Mouse (Mus musculus): ENCODE data around the gene Rhox3f.
"Not testable (repeated sequence)": the region's sequence is repeated elsewhere in the genome, so short reads cannot be mapped to it uniquely, and the experiment has no call there.

Gene Rhox3f

GRCm38 (mm10) chrX:37580692-37581091 is at the start of gene Rhox3f:
Gene Rhox3f, plus strand, starts transcription at chrX:37580992.
- H3K4me1 ChIP-seq (replicated peaks; ENCODE audit: low read depth, low read length); H3K9me3 ChIP-seq (ENCODE audit: low read length); H3K36me3 ChIP-seq (ENCODE audit: insufficient read depth, low read length); H3K4me3 ChIP-seq (replicated peaks; ENCODE audit: low read length); H3K27me3 ChIP-seq (ENCODE audit: insufficient read depth, low read length): not testable (repeated sequence)

GRCm38 (mm10) chrX:37541719-37542118 is 39.1 kb upstream of the Rhox3f start, which contains the start of gene Rhox3e:
Gene Rhox3e, plus strand, starts transcription at chrX:37542019.
- not testable (repeated sequence) for H3K4me1 ChIP-seq (replicated peaks; ENCODE audit: low read depth, low read length); H3K27me3 ChIP-seq (ENCODE audit: insufficient read depth, low read length); H3K4me3 ChIP-seq (replicated peaks; ENCODE audit: low read length)

GRCm38 (mm10) chrX:37557112-37557511 is 23.7 kb upstream of the Rhox3f start, which contains the start of gene Rhox4e:
Gene Rhox4e, plus strand, starts transcription at chrX:37557412.
- H3K4me3 ChIP-seq (replicated peaks; ENCODE audit: low read length); H3K36me3 ChIP-seq (ENCODE audit: insufficient read depth, low read length); H3K4me1 ChIP-seq (replicated peaks; ENCODE audit: low read depth, low read length); H3K27me3 ChIP-seq (ENCODE audit: insufficient read depth, low read length); H3K9me3 ChIP-seq (ENCODE audit: low read length): not testable (repeated sequence)

More at GRCm38 (mm10) chrX:37541719-37542118, 39.1 kb upstream of the Rhox3f start, which contains the start of gene Rhox3e:
- not testable (repeated sequence) for H3K9me3 ChIP-seq (ENCODE audit: low read length); H3K36me3 ChIP-seq (ENCODE audit: insufficient read depth, low read length)

GRCm38 (mm10) chrX:37571105-37571504 is 9.7 kb upstream of the Rhox3f start, which contains the start of gene Rhox2f:
Gene Rhox2f, plus strand, starts transcription at chrX:37571405.
- not testable (repeated sequence) for H3K27me3 ChIP-seq (ENCODE audit: insufficient read depth, low read length); H3K36me3 ChIP-seq (ENCODE audit: insufficient read depth, low read length); H3K4me1 ChIP-seq (replicated peaks; ENCODE audit: low read depth, low read length); H3K9me3 ChIP-seq (ENCODE audit: low read length); H3K4me3 ChIP-seq (replicated peaks; ENCODE audit: low read length)

- not testable (repeated sequence) for H3K36me3 ChIP-seq (ENCODE audit: insufficient read depth, low read length); H3K9me3 ChIP-seq (ENCODE audit: low read length); H3K4me3 ChIP-seq (replicated peaks; ENCODE audit: low read length); H3K27me3 ChIP-seq (ENCODE audit: insufficient read depth, low read length); H3K4me1 ChIP-seq (replicated peaks; ENCODE audit: low read depth, low read length)
These were observed 8.2 kb upstream of the Rhox3f start for GRCm38 (mm10) chrX:37572638-37573037.

- H3K36me3 ChIP-seq (ENCODE audit: insufficient read depth, low read length); H3K27me3 ChIP-seq (ENCODE audit: insufficient read depth, low read length); H3K4me3 ChIP-seq (replicated peaks; ENCODE audit: low read length); H3K9me3 ChIP-seq (ENCODE audit: low read length); H3K4me1 ChIP-seq (replicated peaks; ENCODE audit: low read depth, low read length): not testable (repeated sequence)
These were observed 26.8 kb downstream of the Rhox3f start, which contains the start of gene Rhox4f for GRCm38 (mm10) chrX:37607604-37608003. Gene Rhox4f, minus strand, starts transcription at chrX:37607704.

- not testable (repeated sequence) for H3K36me3 ChIP-seq (ENCODE audit: insufficient read depth, low read length); H3K27me3 ChIP-seq (ENCODE audit: insufficient read depth, low read length); H3K9me3 ChIP-seq (ENCODE audit: low read length); H3K4me1 ChIP-seq (replicated peaks; ENCODE audit: low read depth, low read length); H3K4me3 ChIP-seq (replicated peaks; ENCODE audit: low read length)
These were observed 47.7 kb downstream of the Rhox3f start, which contains the start of gene Rhox3g for GRCm38 (mm10) chrX:37628512-37628911. Gene Rhox3g, minus strand, starts transcription at chrX:37628612.
